Mouse (Mus musculus): ENCODE results near the gene Pts. TPM values are rescaled to one million over a fixed set of nuclear protein-coding genes. Genes with fewer than 3 reads are reported as not detected.

The Pts gene
- polyA plus RNA-seq (2012), result 23.9 and 30.3 TPM in 2 replicates

GRCm38 (mm10) chr9:50528293-50528892 is at the start of gene Pts:
Gene Pts, minus strand, starts transcription at chr9:50528724.

GRCm38 (mm10) chr9:50561145-50561917 is 32.8 kb upstream of the Pts start, which contains the start of gene Tex12:
Gene Tex12, minus strand, starts transcription at chr9:50561325.

GRCm38 (mm10) chr9:50555094-50555446 is 26.5 kb upstream of the Pts start, which contains the start of gene Bco2:
Gene Bco2, minus strand, starts transcription at chr9:50555181.

GRCm38 (mm10) chr9:50554241-50555093 is 25.9 kb upstream of the Pts start, which contains the start of gene Il18:
Gene Il18, plus strand, starts transcription at chr9:50554827.

GRCm38 (mm10) chr9:50494311-50494710 is 34.2 kb downstream of the Pts start, which contains the start of gene Plet1:
Gene Plet1, plus strand, starts transcription at chr9:50494525.

Other genes with a start within 250 kb of the Pts start
- 37.4 and 37.8 TPM in 2 replicates for gene Rpl10-ps3, start 183.8 kb downstream of the Pts start, polyA plus RNA-seq (2012)
- gene Plet1, start 34.2 kb downstream of the Pts start, polyA plus RNA-seq (2012), result 0.05 TPM in 1 of 2 replicates, not detected in the other
- 0.87 and 1.6 TPM in 2 replicates for gene Il18, start 26.1 kb upstream of the Pts start, polyA plus RNA-seq (2012)
- gene Bco2, start 26.5 kb upstream of the Pts start, polyA plus RNA-seq (2012), result 0.08 TPM in 1 of 2 replicates, not detected in the other
- gene Tex12, start 32.6 kb upstream of the Pts start, polyA plus RNA-seq (2012), result not detected in 2 replicates
- gene Sdhd, start 75.1 kb upstream of the Pts start, polyA plus RNA-seq (2012), result 26.9 and 31.4 TPM in 2 replicates
- 7.9 and 8.8 TPM in 2 replicates for gene Timm8b, start 75.2 kb upstream of the Pts start, polyA plus RNA-seq (2012)
- 0.15 and 0.36 TPM in 2 replicates for gene Pih1d2, start 88.6 kb upstream of the Pts start, polyA plus RNA-seq (2012)
- 12.1 and 18.1 TPM in 2 replicates for gene Nkapd1, start 88.7 kb upstream of the Pts start, polyA plus RNA-seq (2012)
- 27.0 and 32.5 TPM in 2 replicates for gene Dlat, start 131.1 kb upstream of the Pts start, polyA plus RNA-seq (2012)
- not detected in 2 replicates for gene Dixdc1, start 210.8 kb upstream of the Pts start, polyA plus RNA-seq (2012)
- gene 2310030G06Rik, start 217.8 kb upstream of the Pts start, polyA plus RNA-seq (2012), result 0.10 TPM in 1 of 2 replicates, not detected in the other
- 0.75 and 0.82 TPM in 2 replicates for gene Cryab, start 222.6 kb upstream of the Pts start, polyA plus RNA-seq (2012)
- gene Hspb2, start 223.6 kb upstream of the Pts start, polyA plus RNA-seq (2012), result not detected in 2 replicates
- 2.3 and 2.9 TPM in 2 replicates for gene Fdxacb1, start 239.5 kb upstream of the Pts start, polyA plus RNA-seq (2012)
- 14.1 and 16.4 TPM in 2 replicates for gene Alg9, start 246.3 kb upstream of the Pts start, polyA plus RNA-seq (2012)
- 2.3 and 2.5 TPM in 2 replicates for gene 1110032A03Rik, start 246.8 kb upstream of the Pts start, polyA plus RNA-seq (2012)